Mouse (Mus musculus) CH12F3 (cell line): ENCODE data around the gene Pdss2.

Experiments used
- in situ Hi-C: fragments of 300-500 bp; cut with MboI; formaldehyde crosslinking; loops from 2 replicates; pipeline ENCODE4 v1.14.3; 2020; ENCODE audit warnings: low sequenced_read_pairs

Gene Pdss2

GRCm38 (mm10) chr10:43220910-43221625, at the start of gene Pdss2:
Gene Pdss2 (plus strand): TSS chr10:43221486.
- in situ Hi-C loops = no loop called here

- in situ Hi-C loops = no loop called here
Measured at GRCm38 (mm10) chr10:43172066-43172465, 49.2 kb upstream of the Pdss2 start.

- in situ Hi-C loops = no loop called here
Measured at GRCm38 (mm10) chr10:43172554-43172953, 48.7 kb upstream of the Pdss2 start.

- in situ Hi-C loops = no loop called here
Measured at GRCm38 (mm10) chr10:43173141-43173827, 48.0 kb upstream of the Pdss2 start.

DNA sequence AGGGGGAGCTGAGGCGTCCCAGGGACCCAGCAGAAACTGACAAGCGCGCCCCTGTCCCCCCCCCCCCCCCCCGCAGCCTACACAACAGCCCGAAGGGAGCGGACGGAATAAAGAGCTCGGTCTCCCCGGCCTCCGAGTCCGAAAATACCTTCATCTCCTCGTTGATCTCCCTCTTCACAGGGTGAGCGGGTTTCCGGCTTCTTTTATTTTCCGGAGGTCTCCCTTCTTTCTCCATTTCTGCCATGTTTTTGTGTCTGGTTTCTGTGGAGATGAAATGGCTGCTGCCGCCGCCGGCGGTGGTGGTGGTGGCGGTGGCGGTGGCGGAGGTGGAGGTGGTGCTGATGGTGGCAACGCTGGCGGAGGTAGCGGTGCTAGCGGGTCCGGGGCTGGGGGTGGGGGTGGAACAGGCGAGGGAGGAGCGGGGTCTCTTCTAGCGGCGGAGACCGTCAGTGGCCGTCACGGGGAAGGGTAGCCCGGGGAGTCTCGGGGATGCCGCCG, 47.4 kb upstream of the Pdss2 start:
- in situ Hi-C loops = no loop called here

GRCm38 (mm10) chr10:43174326-43175155, 46.7 kb upstream of the Pdss2 start, which contains the start of the genes Sobp and 9030612E09Rik:
Gene Sobp (minus strand): TSS chr10:43174530.
Gene 9030612E09Rik (plus strand): TSS chr10:43174704.
- in situ Hi-C loops = no loop called here

- in situ Hi-C loops = no loop called here
Measured at GRCm38 (mm10) chr10:43175156-43175601, 46.1 kb upstream of the Pdss2 start.

DNA sequence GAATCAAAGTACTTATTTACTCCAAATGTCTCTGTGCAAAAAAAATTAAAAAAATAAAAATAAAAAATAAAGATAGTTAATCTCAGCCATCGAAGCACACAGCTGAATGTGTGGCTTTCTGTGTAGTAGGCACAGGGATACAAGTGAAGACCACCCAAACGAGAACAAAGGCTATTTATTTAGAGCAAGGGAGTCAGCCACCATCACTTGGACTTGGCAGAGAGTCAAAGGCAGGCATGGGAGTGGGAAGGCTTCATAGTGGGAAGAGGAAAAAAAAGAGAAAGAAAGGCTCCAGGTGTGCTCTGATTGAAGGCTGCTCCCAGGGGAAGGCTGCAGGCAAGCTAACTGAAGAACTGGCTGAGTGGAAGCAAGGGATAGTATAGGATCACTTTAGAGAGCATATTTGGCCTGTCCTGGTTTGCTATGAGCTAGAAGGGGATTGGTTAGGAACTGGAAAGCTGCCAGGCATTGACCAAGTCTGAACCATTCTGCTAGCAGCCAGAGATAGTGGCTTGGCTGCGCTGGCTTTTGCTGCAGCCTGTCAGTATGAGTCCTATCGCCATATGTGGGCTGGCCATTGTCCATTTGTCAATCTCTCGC, 40.9 kb upstream of the Pdss2 start:
- in situ Hi-C loops = no loop called here

GRCm38 (mm10) chr10:43200206-43200605, 21.1 kb upstream of the Pdss2 start:
- in situ Hi-C loops = no loop called here

DNA sequence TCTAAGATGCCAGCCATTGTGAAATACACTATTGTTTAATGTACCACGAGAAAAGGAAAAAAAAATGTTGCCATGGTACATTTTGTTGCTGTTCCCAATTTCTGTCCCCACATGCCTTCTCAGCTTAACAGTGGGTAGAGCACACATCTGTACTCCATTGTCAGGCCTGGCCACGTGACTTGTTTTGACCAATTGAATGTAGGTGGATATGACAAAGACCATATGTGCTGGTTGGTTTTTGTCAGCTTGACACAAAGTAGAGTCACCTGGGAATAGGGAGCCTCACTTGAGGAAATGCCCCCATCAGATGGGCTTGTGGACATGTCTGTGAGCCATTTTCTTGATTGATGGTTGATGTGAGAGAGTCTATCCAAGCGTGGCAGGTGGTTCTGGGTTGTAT, 17.4 kb upstream of the Pdss2 start:
- in situ Hi-C loops = no loop called here

GRCm38 (mm10) chr10:43211866-43212265, 9.4 kb upstream of the Pdss2 start:
- in situ Hi-C loops = no loop called here

- in situ Hi-C loops = no loop called here
Measured at GRCm38 (mm10) chr10:43217361-43217900, 3.9 kb upstream of the Pdss2 start.

GRCm38 (mm10) chr10:43220479-43220878, 807 bp upstream of the Pdss2 start:
- in situ Hi-C loops = no loop called here

GRCm38 (mm10) chr10:43221659-43222058, 373 bp downstream of the Pdss2 start:
- in situ Hi-C loops = no loop called here

DNA sequence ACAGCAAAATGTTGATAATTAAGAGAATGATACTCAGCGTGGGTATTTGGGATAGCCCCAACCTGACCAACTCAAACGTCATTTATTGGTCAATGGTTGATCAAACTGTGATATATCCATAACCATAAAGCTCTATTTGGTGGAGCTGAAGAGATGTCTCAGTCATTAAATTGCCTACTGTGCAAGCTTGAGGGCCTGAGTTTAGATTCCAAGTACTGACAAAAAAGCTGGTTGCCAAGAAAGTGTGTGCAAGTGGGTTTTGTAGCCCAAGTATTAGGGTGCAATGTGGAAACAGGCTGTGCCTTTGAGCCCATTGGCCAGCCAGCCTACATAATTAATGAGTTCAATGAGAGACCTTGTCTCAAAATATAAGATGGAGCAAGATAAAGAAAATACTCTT, 2.1 kb downstream of the Pdss2 start:
- in situ Hi-C loops = no loop called here

DNA sequence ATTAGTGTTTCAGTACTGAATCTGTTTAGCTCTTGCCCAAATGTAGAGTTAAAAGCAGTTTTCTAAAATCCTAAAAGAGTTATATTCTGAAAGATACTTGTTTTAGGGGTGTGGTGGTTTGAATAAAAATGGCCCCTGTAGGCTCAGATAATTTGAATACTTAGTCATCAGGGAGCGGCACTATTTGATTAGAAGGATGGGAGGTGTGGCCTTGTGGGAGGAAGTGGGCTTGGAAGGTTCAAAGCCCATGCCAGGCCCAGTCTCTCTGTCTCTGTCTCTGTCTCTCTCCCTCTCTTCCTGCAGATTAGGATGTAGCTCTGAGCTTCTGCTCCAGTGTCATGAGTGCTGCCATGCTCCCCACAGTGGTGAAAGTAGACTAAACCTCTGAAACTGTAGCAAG, 5.1 kb downstream of the Pdss2 start:
- in situ Hi-C loops = no loop called here

DNA sequence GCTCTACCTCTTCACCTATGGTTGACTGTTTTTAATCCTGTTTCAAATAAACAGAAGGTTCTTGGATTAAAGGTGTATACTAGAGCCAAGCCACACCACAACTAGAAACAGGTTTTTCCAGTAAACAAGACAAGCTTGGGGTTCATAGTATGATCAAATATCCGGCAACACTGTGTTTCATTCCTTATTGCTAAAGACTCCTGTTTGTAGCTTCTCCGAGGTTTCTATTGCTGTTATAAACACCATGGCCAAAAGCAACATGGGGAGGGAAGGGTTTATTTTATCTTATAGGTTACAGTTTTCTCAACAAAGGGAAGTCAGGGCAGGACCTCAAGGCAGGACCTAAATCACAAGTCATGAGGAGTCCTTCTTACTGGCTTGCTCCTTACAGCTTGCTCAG, 8.0 kb downstream of the Pdss2 start:
- in situ Hi-C loops = no loop called here

DNA sequence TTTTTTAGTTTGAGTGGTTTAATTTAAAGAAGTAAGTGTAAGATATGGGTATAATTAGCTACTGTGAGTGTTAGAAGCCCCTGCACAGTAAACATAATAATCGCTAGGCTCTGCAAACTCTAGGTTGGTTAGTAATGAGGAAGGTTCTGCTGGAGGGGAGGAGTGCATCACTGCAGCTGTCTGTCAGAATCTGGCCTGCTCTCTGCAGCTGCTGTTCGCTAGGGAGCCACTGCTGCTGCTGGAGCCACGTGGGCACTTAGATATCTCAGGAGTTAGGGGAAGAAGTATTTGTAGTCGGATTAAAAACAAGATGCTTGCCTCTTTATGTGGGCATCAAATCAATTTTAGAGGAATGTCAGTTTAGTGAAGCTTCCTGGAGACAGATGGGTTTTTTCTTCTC, 13.2 kb downstream of the Pdss2 start:
- in situ Hi-C loops = no loop called here

- in situ Hi-C loops = no loop called here
Measured at GRCm38 (mm10) chr10:43235011-43235410, 13.7 kb downstream of the Pdss2 start.
